Mouse (Mus musculus) heart, adult 11 months (tissue): ENCODE results near the gene Sgms1.

ENCODE experiments used
- DNase-seq: peaks from one replicate; pipeline ENCODE4 v3.0.0; 2022

Sgms1 gene

DNA sequence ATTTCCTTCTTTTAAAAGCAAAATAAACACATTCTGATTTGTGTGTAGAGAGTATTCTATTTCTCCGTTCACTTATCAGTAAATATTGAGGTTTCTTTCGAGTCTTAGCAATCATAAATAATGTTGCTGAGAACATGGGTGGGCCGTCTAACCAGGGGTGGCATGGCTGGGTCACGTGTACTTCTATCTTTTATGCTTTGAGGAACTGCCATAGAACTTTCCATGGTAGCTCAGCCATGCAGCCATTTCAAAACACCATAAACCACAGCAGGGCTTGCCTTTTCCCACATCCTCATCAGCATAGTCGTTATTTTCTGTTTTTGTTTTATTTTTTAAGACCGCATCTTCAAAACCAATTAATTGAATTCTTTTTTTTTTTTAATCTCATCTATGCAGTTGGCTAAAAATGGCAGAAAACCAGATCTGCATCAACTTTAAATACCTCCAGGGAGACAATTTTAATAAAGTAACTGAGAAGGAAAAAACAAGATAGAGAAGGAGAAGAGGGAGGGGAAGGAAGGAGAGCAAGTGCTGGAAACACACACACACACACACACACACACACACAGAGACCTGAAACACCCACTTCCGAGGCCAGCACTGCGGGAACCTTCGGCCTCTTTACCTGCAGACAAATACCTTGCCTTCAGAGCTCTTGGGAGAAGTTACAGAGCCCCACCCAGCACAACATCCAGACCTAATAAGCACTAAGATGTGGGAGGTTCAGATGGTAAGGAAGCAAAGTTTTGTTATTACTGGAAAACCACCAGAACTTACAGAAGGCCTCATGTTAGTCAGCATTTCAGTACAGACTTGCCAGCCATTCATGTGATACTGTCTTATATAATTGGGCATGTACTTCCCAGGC, 122.9 kb downstream of the Sgms1 start:
- DNase-seq = peak; percentile 94

DNA sequence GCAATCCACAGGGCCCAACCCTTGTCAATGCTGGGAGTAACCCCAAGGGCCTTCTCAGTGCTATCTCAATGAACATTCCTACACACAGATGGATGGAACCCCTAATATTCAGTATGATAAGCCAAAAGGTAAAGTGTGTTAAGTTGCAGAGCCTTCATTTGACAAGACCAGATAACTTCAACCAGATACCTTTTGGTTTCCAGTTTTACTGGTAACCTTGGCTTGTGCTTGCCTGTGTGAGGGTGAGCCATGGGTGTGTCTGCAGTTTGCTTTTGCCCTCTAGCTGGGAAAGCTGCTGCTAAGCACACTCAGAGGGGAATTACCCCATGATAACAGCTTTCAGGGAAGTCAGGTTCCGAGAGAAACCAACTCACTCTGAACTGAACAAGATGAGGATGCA, 125.8 kb downstream of the Sgms1 start:
- no peak for DNase-seq

GRCm38 (mm10) chr19:32262805-32263572, 126.5 kb downstream of the Sgms1 start:
- no peak for DNase-seq

- no peak for DNase-seq
Measured at GRCm38 (mm10) chr19:32260869-32261688, 128.4 kb downstream of the Sgms1 start.

- no peak for DNase-seq
Measured at GRCm38 (mm10) chr19:32259830-32260229, 129.7 kb downstream of the Sgms1 start.

DNA sequence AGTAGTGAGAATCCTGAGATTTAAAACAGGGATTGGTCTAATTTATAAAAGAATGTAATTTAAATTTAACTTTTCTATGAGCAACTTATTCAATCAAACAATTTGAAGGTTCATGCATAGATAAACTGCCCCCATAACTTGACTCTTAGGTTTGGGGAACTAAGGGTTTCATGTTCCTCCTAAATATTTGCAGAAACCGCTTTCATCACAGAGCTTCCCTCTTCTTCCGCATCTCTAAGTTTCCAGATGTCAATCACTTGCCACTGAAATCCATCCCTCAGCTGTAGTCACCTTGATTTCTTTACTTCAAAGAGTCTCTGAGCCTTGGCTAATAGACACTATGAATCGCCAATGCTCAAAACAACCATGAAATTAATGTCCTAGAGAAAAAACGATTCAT, 130.5 kb downstream of the Sgms1 start:
- no peak for DNase-seq

DNA sequence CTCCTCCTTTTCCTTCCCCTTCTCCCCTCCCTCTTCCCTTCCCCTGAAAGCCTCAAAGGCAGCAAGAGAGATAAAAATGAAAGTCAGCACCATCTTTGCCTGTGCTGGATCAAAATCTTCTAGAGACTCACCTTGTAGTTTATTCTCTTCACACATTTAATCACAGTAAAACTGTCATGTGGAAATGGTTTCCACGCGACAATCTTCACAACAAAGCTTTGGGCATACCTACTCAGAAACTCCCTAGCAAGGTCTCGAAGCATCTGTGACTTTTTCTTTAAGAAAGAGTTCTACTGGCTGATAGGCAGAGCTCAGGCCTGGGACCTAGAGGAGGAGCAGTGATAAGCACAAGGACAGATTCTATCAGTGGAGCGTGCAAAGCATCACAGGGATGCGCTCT, 131.4 kb downstream of the Sgms1 start:
- no peak for DNase-seq

GRCm38 (mm10) chr19:32257616-32258015, 131.9 kb downstream of the Sgms1 start:
- no peak for DNase-seq

DNA sequence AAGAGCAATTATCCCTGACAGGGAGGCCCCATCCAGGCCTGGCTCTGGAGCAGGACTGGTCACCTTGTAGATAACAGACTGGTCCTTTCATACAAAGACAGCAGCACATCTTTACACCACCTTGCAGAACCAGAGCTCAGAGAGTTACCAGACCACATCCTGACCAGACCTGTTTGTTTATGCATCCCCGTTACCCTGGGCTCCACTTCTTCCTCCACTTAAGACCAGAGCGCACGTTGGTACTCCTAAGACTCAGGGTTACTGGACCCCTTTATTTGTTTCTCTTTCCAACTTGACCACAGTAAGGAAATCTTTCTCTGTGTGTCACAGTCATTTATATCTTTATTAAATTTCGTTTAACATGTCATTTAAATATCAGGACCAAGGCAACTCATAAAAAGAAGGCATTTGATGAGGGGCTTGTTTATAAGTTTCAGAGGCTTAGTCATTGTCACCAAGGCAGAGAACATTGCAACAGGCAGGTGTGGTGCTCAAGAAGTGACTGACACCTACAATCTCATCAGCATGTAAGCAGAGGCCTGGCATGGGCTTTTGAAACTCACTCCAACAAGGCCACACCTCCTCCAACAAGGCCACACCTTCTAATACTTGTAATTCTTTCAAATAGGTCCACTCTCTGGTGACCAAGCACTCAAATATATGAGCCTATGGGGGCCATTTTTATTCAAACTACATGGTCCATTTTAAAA, 132.7 kb downstream of the Sgms1 start:
- DNase-seq = no peak

DNA sequence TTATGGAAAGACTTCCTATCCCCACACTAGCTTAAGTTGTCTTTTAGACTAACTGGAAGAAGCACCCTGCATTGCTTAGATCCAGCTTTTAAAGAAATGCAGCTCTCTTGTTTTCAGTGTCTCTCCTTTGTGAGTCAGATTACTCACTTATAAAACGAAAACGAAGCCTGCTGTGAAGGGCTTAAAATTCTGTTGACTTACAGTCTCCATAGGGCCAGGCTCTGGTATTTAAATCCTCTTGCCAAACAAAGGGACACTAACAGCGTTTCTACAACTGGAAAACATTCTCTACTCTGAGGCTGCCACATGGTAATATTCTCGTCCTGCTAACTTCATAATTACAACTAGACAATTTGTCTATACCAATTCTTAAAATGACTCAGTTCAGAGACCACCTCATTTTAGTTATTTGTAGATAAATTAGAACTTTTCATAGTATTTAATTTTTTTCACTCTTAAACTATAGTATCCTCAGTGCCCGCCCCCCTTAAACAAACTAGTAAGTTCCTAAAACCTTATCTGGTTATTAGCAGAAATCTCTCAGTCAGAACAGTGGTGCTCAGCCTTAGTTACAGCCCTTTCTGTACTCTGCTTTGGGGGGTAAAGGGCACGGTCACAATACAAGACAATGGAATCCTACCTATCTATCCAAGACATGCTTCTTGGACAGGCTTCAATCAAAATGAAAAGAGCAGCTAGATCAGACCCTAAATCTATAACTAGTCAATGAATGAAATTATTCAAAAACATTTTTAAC, 133.9 kb downstream of the Sgms1 start:
- DNase-seq = no peak

- DNase-seq = peak; percentile 95
Measured at GRCm38 (mm10) chr19:32254739-32255344, 134.7 kb downstream of the Sgms1 start.

DNA sequence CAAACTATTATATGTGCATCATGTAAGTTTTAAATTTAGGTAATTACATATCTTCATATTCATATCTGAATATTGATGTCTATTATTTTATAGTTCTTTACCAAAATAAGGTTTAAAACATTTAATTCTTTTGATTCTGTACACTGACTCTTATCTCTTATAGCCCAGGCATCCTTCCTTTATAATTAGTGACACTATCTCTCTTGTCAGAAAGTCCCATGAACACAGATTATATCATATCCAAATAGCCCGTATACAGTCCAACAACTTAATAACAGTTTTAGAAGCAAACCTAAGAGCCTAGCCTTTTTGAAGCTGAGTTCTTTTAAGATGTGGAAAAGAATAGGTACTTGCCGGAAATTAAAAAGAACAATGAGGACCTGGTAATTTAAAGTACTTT, 135.3 kb downstream of the Sgms1 start:
- no peak for DNase-seq

- DNase-seq = peak; percentile 93
Measured at GRCm38 (mm10) chr19:32252987-32253386, 136.5 kb downstream of the Sgms1 start.

DNA sequence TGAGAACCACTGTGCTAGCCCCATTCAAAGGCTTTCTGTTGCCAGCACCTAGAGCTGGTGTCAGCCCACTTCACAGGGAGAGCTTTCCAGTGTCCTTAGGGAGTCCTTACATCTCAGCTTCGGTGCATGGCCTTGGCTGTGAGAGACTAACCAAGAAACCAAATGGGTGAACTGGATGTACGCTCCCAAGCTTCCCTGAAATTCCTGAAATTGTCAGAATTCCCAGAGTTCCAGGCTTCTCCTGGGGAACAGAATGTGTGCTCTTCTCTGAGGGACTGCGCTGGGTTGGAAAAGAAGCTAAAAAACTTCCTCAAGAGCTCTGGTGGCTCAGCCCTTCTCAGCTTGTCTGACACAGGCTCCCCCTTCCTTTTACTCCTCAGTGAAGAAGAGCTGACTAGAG, 137.1 kb downstream of the Sgms1 start:
- no peak for DNase-seq

GRCm38 (mm10) chr19:32249181-32250130, 140.1 kb downstream of the Sgms1 start:
- no peak for DNase-seq

- no peak for DNase-seq
Measured at GRCm38 (mm10) chr19:32244881-32245280, 144.6 kb downstream of the Sgms1 start.

DNA sequence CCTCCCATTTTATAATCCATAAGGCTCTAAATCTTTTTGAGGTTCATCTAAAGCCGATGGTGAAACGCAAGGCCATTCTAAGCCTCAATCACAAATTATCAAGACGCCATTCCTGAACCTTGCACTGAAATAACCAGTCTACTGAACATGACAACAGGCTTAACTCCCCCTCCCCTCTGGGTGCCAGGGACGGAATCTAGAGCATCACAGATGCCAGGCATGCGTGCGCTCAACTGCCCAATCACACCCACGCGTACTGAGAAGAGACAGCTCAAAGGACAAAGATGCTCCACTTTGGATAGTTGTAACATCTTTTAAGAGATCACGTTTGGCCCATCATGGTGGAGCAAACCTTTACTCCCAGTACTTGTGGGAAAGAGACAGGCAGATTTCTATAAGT, 146.3 kb downstream of the Sgms1 start:
- DNase-seq = no peak

- peak; percentile 91 for DNase-seq
Measured at GRCm38 (mm10) chr19:32242153-32242552, 147.4 kb downstream of the Sgms1 start.

DNA sequence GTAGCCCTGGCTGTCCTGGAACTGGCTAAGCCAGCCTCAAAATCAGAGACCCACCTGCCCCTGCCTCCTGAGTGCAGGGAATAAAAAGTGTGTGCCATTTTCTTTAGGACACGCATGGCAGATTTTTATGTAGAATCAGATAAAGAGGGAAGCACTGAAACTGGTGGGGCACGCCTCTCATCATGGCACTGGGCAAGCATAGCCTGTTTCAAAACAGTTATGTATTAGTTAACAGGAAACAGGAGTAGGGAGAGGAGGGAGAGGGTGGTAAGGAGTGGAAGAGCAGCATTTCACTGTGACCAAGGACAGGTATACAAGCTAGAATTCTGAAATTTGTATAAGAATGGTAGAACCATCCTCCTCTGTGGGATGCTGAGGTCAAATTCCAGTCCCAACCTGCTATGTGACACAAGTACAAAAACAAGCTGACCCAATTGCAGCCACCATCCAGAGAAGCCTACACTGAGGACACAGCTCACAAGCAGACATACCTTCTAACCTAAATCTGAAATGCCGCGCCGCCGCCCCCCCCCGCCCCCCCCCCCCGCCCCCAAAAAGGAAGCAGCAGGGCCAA, 149.0 kb downstream of the Sgms1 start:
- DNase-seq = no peak

DNA sequence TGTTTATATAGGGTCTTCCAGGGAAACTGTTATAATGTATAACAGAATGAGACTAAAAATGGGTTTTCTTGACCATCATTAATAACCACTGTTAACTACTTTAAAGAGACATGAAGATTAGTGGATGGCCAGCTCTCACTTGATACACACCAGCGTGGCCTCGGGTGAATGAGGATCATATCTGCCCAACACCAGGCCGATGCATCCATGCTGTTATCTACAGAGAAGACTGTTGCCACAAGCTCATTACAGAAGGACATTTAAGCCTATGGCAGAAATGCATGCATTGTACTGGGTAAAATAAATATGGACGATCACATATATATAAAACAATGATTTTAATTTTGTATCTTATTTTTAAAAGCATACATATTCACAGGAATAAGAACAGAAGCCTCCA, 149.6 kb downstream of the Sgms1 start:
- DNase-seq = no peak
